In the genomic region with DNA sequence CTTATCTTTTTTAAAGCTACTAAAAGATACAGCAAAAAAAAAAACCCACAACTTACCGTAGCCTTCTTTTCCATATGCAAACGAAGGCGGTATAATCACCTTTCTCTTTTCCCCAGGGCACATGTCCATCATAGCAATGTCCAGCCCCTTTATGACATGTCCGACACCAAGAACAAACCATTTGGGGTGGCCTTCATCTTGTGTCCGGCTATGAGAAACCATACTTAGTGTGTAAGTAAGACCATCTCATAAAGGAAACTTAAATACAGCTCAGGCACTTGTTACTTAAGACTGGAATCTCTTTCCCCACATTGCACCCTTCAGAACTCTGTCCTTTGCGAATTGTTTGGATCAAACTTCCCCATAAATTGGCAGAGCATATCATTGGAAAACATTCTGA, we compare ENCODE assay signal across 8 mouse cellular contexts. TPM values are rescaled to one million over a fixed set of nuclear protein-coding genes. Genes with fewer than 3 reads are reported as not detected.
A peak's percentile ranks its signal among the peaks of the same experiment; 100 is the strongest.
DNase-seq lines count a peak whose midpoint lies in the region; ATAC-seq and TF ChIP-seq lines count a peak whose summit lies in the region.

No protein-coding gene starts in this region.

- 89% methylated on average over 6 of the region's 6 CpGs for WGBS in heart, embryonic 10.5 days
- 90% methylated on average over 6 of the region's 6 CpGs for WGBS in hindbrain, embryonic 11.5 days
- 82% methylated on average over 6 of the region's 6 CpGs for WGBS in liver, postnatal 0 days (ENCODE audit: insufficient replicate concordance)

- H3K4me3 ChIP-seq in heart, embryonic 10.5 days = peak overlapping the region; percentile 63
- H3K4me3 ChIP-seq in E14TG2a.4 (replicated peaks; ENCODE audit: low read length) = peak overlapping the region; percentile 70; the same call in 1 of the 2 replicates
- H3K4me3 ChIP-seq in hindbrain, embryonic 11.5 days (ENCODE audit: low read depth, low read length) = no peak overlapping the region
- peak overlapping the region; percentile 53 for H3K4me3 ChIP-seq in liver, postnatal 0 days (ENCODE audit: low read depth, low read length)

- TF ChIP-seq EP300 in liver, postnatal 0 days (IDR thresholded peaks at IDR 0.05; ENCODE audit: low read depth) = no peak

- H3K4me2 ChIP-seq in hindbrain, embryonic 11.5 days (replicated peaks; ENCODE audit: low read depth, low read length) = peak overlapping the region; percentile 56
- H3K4me2 ChIP-seq in liver, postnatal 0 days (ENCODE audit: low read depth, low read length) = peak overlapping the region; percentile 75

- no peak overlapping the region for H3K27ac ChIP-seq in heart, embryonic 10.5 days
- H3K27ac ChIP-seq in hindbrain, embryonic 11.5 days (ENCODE audit: low read depth, low read length) = no peak overlapping the region
- no peak overlapping the region for H3K27ac ChIP-seq in liver, postnatal 0 days (ENCODE audit: low read depth)

- DNase-seq in heart, embryonic 10.5 days (ENCODE audit: low spot score) = no peak
- DNase-seq in heart, postnatal 25 days (ENCODE audit: low spot score) = no peak
- DNase-seq in hindbrain, embryonic 11.5 days (ENCODE audit: low spot score) = no peak
- no peak for DNase-seq in liver, postnatal 0 days
- no peak for DNase-seq in frontal cortex, postnatal 36 days (ENCODE audit: low spot score in 2 of 2)
- DNase-seq in adrenal gland, postnatal 14 days = no peak

- ATAC-seq in hindbrain, embryonic 11.5 days (ENCODE audit: low FRiP score) = no peak
- no peak for ATAC-seq in liver, postnatal 0 days
- ATAC-seq in megakaryocyte-erythroid progenitor cell, adult 5-6 weeks (replicated peaks; ENCODE audit: low FRiP score, low TSS enrichment, poor library complexity, severe bottlenecking) = no peak

- intact Hi-C loops in heart, postnatal 25 days (cut with DNase I) = no loop called here

- H3K4me1 ChIP-seq in heart, embryonic 10.5 days = peaks cover 23% of the 10 kb centered on the region
- H3K4me1 ChIP-seq in E14TG2a.4 (replicated peaks; ENCODE audit: low read depth, low read length) = peaks cover 36% of the 10 kb centered on the region
- H3K4me1 ChIP-seq in hindbrain, embryonic 11.5 days (replicated peaks; ENCODE audit: control insufficient read depth, insufficient read depth, low read length) = peaks cover 7% of the 10 kb centered on the region
- peaks cover 24% of the 10 kb centered on the region for H3K4me1 ChIP-seq in liver, postnatal 0 days (ENCODE audit: insufficient read depth)

- H3K27me3 ChIP-seq in heart, embryonic 10.5 days (ENCODE audit: insufficient read depth, poor library complexity, severe bottlenecking) = no peaks in the 10 kb centered on the region
- no peaks in the 10 kb centered on the region for H3K27me3 ChIP-seq in E14TG2a.4 (ENCODE audit: insufficient read depth, low read length)
- H3K27me3 ChIP-seq in hindbrain, embryonic 11.5 days (ENCODE audit: control insufficient read depth, insufficient read depth, low read length) = no peaks in the 10 kb centered on the region
- H3K27me3 ChIP-seq in liver, postnatal 0 days (ENCODE audit: insufficient read depth, low read length) = no peaks in the 10 kb centered on the region

- H3K36me3 ChIP-seq in heart, embryonic 10.5 days = no peaks in the 10 kb centered on the region
- no peaks in the 10 kb centered on the region for H3K36me3 ChIP-seq in E14TG2a.4 (ENCODE audit: insufficient read depth, low read length)
- H3K36me3 ChIP-seq in hindbrain, embryonic 11.5 days (ENCODE audit: control insufficient read depth, insufficient read depth, low read length) = no peaks in the 10 kb centered on the region
- H3K36me3 ChIP-seq in liver, postnatal 0 days (replicated peaks; ENCODE audit: insufficient read depth, low read length) = peaks cover 2% of the 10 kb centered on the region; the same call in 1 of the 2 replicates

- no peak for TF ChIP-seq CTCF in E14TG2a.4 (conservative IDR thresholded peaks at IDR 0.05; ENCODE audit: low read length)
- no peak for TF ChIP-seq CTCF in liver, postnatal 0 days (IDR thresholded peaks at IDR 0.05; ENCODE audit: low read depth)

- H3K9ac ChIP-seq in hindbrain, embryonic 11.5 days (ENCODE audit: low read depth, low read length) = no peak overlapping the region; the same call in 1 of the 2 replicates
- no peak overlapping the region for H3K9ac ChIP-seq in liver, postnatal 0 days (replicated peaks)

- H3K9me3 ChIP-seq in heart, embryonic 10.5 days = no peaks in the 10 kb centered on the region
- H3K9me3 ChIP-seq in E14TG2a.4 (ENCODE audit: low read length) = no peaks in the 10 kb centered on the region
- no peaks in the 10 kb centered on the region for H3K9me3 ChIP-seq in hindbrain, embryonic 11.5 days (ENCODE audit: control insufficient read depth, low read length)
- H3K9me3 ChIP-seq in liver, postnatal 0 days (ENCODE audit: low read length) = no peaks in the 10 kb centered on the region

RNA-seq across cellular contexts. Expression of gene Fkbp7, which starts 1.3 kb away (rescaled TPM):
- polyA plus RNA-seq in heart, embryonic 10.5 days (2016; fragmentation: Nextera tagmentation; extraction: Ambion mirVana) = 33.4 and 41.7 TPM in 2 replicates
- total RNA-seq in heart, postnatal 25 days (2021) = 10 to 100 TPM; 19.7 to 21.2 TPM
- polyA plus RNA-seq in hindbrain, embryonic 11.5 days (2014; fragmentation: Nextera tagmentation; extraction: Ambion mirVana) = 25.7 and 30.4 TPM in 2 replicates
- polyA plus RNA-seq in liver, postnatal 0 days (2015; fragmentation: Nextera tagmentation; extraction: Ambion mirVana) = 6.5 and 7.9 TPM in 2 replicates
- total RNA-seq in adrenal gland, postnatal 14 days (2021) = 30.2 and 32.7 TPM in 2 replicates
- total RNA-seq in megakaryocyte-erythroid progenitor cell, adult 5-6 weeks (2014; fragmentation: Nextera tagmentation) = 6.6 and 6.7 TPM in 2 replicates
- total RNA-seq in megakaryocyte-erythroid progenitor cell, adult 5-6 weeks (2017) = 8.6 and 13.0 TPM in 2 replicates

RNA-seq across cellular contexts. Expression of gene Plekha3, which starts 3.4 kb away (rescaled TPM):
- 8.9 and 11.7 TPM in 2 replicates for polyA plus RNA-seq in heart, embryonic 10.5 days (2016; fragmentation: Nextera tagmentation; extraction: Ambion mirVana)
- total RNA-seq in heart, postnatal 25 days (2021) = 10 to 100 TPM; 17.8 to 20.7 TPM
- polyA plus RNA-seq in hindbrain, embryonic 11.5 days (2014; fragmentation: Nextera tagmentation; extraction: Ambion mirVana) = 12.2 and 14.3 TPM in 2 replicates
- polyA plus RNA-seq in liver, postnatal 0 days (2015; fragmentation: Nextera tagmentation; extraction: Ambion mirVana) = 3.8 and 5.0 TPM in 2 replicates
- total RNA-seq in adrenal gland, postnatal 14 days (2021) = 36.0 and 37.7 TPM in 2 replicates
- 19.8 and 23.7 TPM in 2 replicates for total RNA-seq in megakaryocyte-erythroid progenitor cell, adult 5-6 weeks (2014; fragmentation: Nextera tagmentation)
- total RNA-seq in megakaryocyte-erythroid progenitor cell, adult 5-6 weeks (2017) = 20.4 and 21.8 TPM in 2 replicates

RNA-seq across cellular contexts. Expression of gene Pjvk, which starts 23.4 kb away (rescaled TPM):
- 0.11 and 0.25 TPM in 2 replicates for polyA plus RNA-seq in heart, embryonic 10.5 days (2016; fragmentation: Nextera tagmentation; extraction: Ambion mirVana)
- total RNA-seq in heart, postnatal 25 days (2021) = not detected
- 0.53 and 0.88 TPM in 2 replicates for polyA plus RNA-seq in hindbrain, embryonic 11.5 days (2014; fragmentation: Nextera tagmentation; extraction: Ambion mirVana)
- polyA plus RNA-seq in liver, postnatal 0 days (2015; fragmentation: Nextera tagmentation; extraction: Ambion mirVana) = not detected in 2 replicates
- not detected in 2 replicates for total RNA-seq in adrenal gland, postnatal 14 days (2021)
- total RNA-seq in megakaryocyte-erythroid progenitor cell, adult 5-6 weeks (2014; fragmentation: Nextera tagmentation) = not detected in 2 replicates
- total RNA-seq in megakaryocyte-erythroid progenitor cell, adult 5-6 weeks (2017) = not detected in 2 replicates

RNA-seq across cellular contexts. Expression of gene Prkra, which starts 23.8 kb away (rescaled TPM):
- 37.4 and 49.9 TPM in 2 replicates for polyA plus RNA-seq in heart, embryonic 10.5 days (2016; fragmentation: Nextera tagmentation; extraction: Ambion mirVana)
- 10 to 100 TPM; 13.3 to 15.2 TPM for total RNA-seq in heart, postnatal 25 days (2021)
- 109 and 128 TPM in 2 replicates for polyA plus RNA-seq in hindbrain, embryonic 11.5 days (2014; fragmentation: Nextera tagmentation; extraction: Ambion mirVana)
- 7.7 and 7.9 TPM in 2 replicates for polyA plus RNA-seq in liver, postnatal 0 days (2015; fragmentation: Nextera tagmentation; extraction: Ambion mirVana)
- 25.9 and 26.8 TPM in 2 replicates for total RNA-seq in adrenal gland, postnatal 14 days (2021)
- 27.0 and 31.1 TPM in 2 replicates for total RNA-seq in megakaryocyte-erythroid progenitor cell, adult 5-6 weeks (2014; fragmentation: Nextera tagmentation)
- 15.2 and 20.2 TPM in 2 replicates for total RNA-seq in megakaryocyte-erythroid progenitor cell, adult 5-6 weeks (2017)
